Mouse (Mus musculus): ENCODE data around the gene Rab32. TPM values are rescaled to one million over a fixed set of nuclear protein-coding genes. Genes with fewer than 3 reads are reported as not detected.

Rab32 gene
- polyA plus RNA-seq, 2 experiments, result 16.9 to 34.9 TPM

DNA sequence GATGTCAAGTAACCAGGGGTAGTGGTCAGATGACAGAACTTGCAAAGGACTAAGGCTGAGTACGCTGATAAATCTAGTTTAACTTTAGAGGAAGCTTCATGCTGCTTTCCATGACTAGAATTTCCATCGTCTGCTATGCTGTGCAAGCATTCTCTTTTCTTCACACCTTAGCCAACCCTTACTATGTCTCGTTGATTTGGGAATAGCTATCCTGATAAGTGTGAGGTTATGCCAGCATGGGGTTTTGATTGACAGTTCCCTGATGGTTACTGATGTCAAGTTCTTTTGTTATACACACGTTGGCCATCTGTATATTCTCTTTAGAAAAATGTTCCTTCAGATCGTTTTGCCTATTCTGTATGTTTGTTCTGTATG lies 259 bp upstream of the Rab32 start:
- H3K9me3 ChIP-seq (ENCODE audit: control insufficient read depth, low read length), result no peaks in the 10 kb centered on the region
- peak overlapping the region; percentile 69 for H3K4me3 ChIP-seq (replicated peaks; ENCODE audit: low read length)
- no peak overlapping the region for H3K27ac ChIP-seq (replicated peaks; ENCODE audit: low read depth, low read length)
- peak overlapping the region; percentile 86 for H3K4me2 ChIP-seq (replicated peaks; ENCODE audit: low read depth, low read length, severe bottlenecking)
- WGBS, result 43% methylated on average over 5 of the region's 5 CpGs
- H3K9ac ChIP-seq (ENCODE audit: low read depth, low read length, severe bottlenecking), result 0 out of 2 replicates have a peak overlapping the region, but pooled peaks have one; percentile 74
- ATAC-seq (ENCODE audit: low FRiP score, low read depth), result no peak
- H3K36me3 ChIP-seq (ENCODE audit: control insufficient read depth, insufficient read depth, low read length), result no peaks in the 10 kb centered on the region
- no peaks in the 10 kb centered on the region for H3K27me3 ChIP-seq (ENCODE audit: control insufficient read depth, insufficient read depth, low read length)
- no peak for DNase-seq (ENCODE audit: low spot score)
- TF ChIP-seq POLR2A (IDR thresholded peaks at IDR 0.05; ENCODE audit: borderline replicate concordance, extremely low read depth, insufficient read depth, insufficient read length), result no peak
- H3K4me1 ChIP-seq (ENCODE audit: control insufficient read depth, insufficient read depth, low read length), result peaks cover 11% of the 10 kb centered on the region

GRCm38 (mm10) chr10:10557085-10557484 lies 980 bp downstream of the Rab32 start:
- 3% methylated on average over 8 of the region's 8 CpGs for WGBS
- ATAC-seq (ENCODE audit: low FRiP score, low read depth), result peak; percentile 77
- no peaks in the 10 kb centered on the region for H3K36me3 ChIP-seq (ENCODE audit: control insufficient read depth, insufficient read depth, low read length)
- no peaks in the 10 kb centered on the region for H3K27me3 ChIP-seq (ENCODE audit: control insufficient read depth, insufficient read depth, low read length)
- H3K4me3 ChIP-seq (replicated peaks; ENCODE audit: low read length), result peak overlapping the region; percentile 69
- H3K27ac ChIP-seq (replicated peaks; ENCODE audit: low read depth, low read length), result peak overlapping the region; percentile 40
- peaks cover 11% of the 10 kb centered on the region for H3K4me1 ChIP-seq (ENCODE audit: control insufficient read depth, insufficient read depth, low read length)
- H3K9me3 ChIP-seq (ENCODE audit: control insufficient read depth, low read length), result no peaks in the 10 kb centered on the region
- H3K4me2 ChIP-seq (replicated peaks; ENCODE audit: low read depth, low read length, severe bottlenecking), result peak overlapping the region; percentile 86
- no peak for TF ChIP-seq POLR2A (IDR thresholded peaks at IDR 0.05; ENCODE audit: borderline replicate concordance, extremely low read depth, insufficient read depth, insufficient read length)
- peak; percentile 79 for DNase-seq (ENCODE audit: low spot score)
- H3K9ac ChIP-seq (ENCODE audit: low read depth, low read length, severe bottlenecking), result peak overlapping the region; percentile 74

GRCm38 (mm10) chr10:10555676-10556075 lies 2.4 kb downstream of the Rab32 start:
- Histone ChIP-seq H3K4me2 (replicated peaks; ENCODE audit: low read depth, low read length, severe bottlenecking) (no peak overlapping the region), H3K4me3 (replicated peaks; ENCODE audit: low read length) (no peak overlapping the region), H3K9me3 (ENCODE audit: control insufficient read depth, low read length) (no peaks in the 10 kb centered on the region), H3K4me1 (ENCODE audit: control insufficient read depth, insufficient read depth, low read length) (peaks cover 11% of the 10 kb centered on the region), H3K27me3 (ENCODE audit: control insufficient read depth, insufficient read depth, low read length) (no peaks in the 10 kb centered on the region), H3K9ac (ENCODE audit: low read depth, low read length, severe bottlenecking) (no peak overlapping the region), H3K36me3 (ENCODE audit: control insufficient read depth, insufficient read depth, low read length) (no peaks in the 10 kb centered on the region), H3K27ac (replicated peaks; ENCODE audit: low read depth, low read length) (no peak overlapping the region)
- no peak for TF ChIP-seq POLR2A (IDR thresholded peaks at IDR 0.05; ENCODE audit: borderline replicate concordance, extremely low read depth, insufficient read depth, insufficient read length)
- DNase-seq (ENCODE audit: low spot score) (no peak), ATAC-seq (ENCODE audit: low FRiP score, low read depth) (no peak)
- WGBS, result 75% methylated on average over 3 of the region's 3 CpGs

DNA sequence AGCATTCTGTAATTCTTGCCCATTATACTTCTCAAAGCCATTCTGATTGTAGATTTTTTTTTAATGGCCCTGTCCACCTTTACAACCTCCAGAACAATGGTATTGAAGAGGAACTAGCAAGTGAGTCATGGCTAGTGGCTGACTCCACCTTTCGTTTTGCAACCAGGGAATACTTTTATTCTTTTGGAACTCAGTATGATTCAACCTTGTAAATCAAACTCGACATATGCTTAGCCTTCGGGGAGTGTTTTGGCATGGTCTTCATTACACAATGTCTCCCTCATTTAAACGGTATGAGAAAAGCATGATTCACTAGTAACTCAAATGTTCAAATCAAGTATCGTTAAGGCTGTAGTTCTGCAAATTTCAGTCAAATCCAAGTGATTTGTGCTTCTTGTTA lies 2.8 kb downstream of the Rab32 start:
- WGBS, result 51% methylated on average over 5 of the region's 5 CpGs
- no peak for TF ChIP-seq POLR2A (IDR thresholded peaks at IDR 0.05; ENCODE audit: borderline replicate concordance, extremely low read depth, insufficient read depth, insufficient read length)
- no peaks in the 10 kb centered on the region for H3K27me3 ChIP-seq (ENCODE audit: control insufficient read depth, insufficient read depth, low read length)
- no peak overlapping the region for H3K4me2 ChIP-seq (replicated peaks; ENCODE audit: low read depth, low read length, severe bottlenecking)
- peak; percentile 68 for DNase-seq (ENCODE audit: low spot score)
- peaks cover 11% of the 10 kb centered on the region for H3K4me1 ChIP-seq (ENCODE audit: control insufficient read depth, insufficient read depth, low read length)
- ATAC-seq (ENCODE audit: low FRiP score, low read depth), result no peak
- no peak overlapping the region for H3K9ac ChIP-seq (ENCODE audit: low read depth, low read length, severe bottlenecking)
- H3K27ac ChIP-seq (replicated peaks; ENCODE audit: low read depth, low read length), result no peak overlapping the region
- no peak overlapping the region for H3K4me3 ChIP-seq (replicated peaks; ENCODE audit: low read length)
- H3K9me3 ChIP-seq (ENCODE audit: control insufficient read depth, low read length), result no peaks in the 10 kb centered on the region
- no peaks in the 10 kb centered on the region for H3K36me3 ChIP-seq (ENCODE audit: control insufficient read depth, insufficient read depth, low read length)

DNA sequence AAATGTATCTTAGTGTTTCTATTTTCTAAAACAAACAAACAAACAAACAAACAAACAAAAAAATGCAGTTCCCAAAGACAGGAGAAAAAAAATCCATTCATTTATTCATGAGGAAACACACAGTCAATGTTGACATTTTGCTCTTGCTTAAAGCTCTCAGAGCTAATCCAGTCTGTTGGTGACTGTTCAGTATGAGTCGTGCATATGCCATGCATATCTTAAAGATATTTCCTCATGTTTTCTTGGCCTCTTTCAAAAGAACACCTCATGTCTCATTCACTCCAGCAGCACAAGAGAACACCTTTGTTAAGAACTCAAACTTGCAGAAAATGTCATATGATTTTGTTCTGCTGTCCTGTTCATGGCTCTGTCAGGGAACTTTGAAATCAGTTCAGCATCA lies 7.9 kb downstream of the Rab32 start:
- no peak for DNase-seq (ENCODE audit: low spot score)
- Histone ChIP-seq H3K36me3 (ENCODE audit: control insufficient read depth, insufficient read depth, low read length) (peaks cover 5% of the 10 kb centered on the region; the same call in 1 of the 2 replicates), H3K27ac (replicated peaks; ENCODE audit: low read depth, low read length) (no peak overlapping the region), H3K9me3 (ENCODE audit: control insufficient read depth, low read length) (no peaks in the 10 kb centered on the region), H3K27me3 (ENCODE audit: control insufficient read depth, insufficient read depth, low read length) (no peaks in the 10 kb centered on the region), H3K4me2 (replicated peaks; ENCODE audit: low read depth, low read length, severe bottlenecking) (no peak overlapping the region), H3K9ac (ENCODE audit: low read depth, low read length, severe bottlenecking) (no peak overlapping the region), H3K4me3 (replicated peaks; ENCODE audit: low read length) (no peak overlapping the region), H3K4me1 (ENCODE audit: control insufficient read depth, insufficient read depth, low read length) (0 out of 2 replicates have a peak, but pooled peaks cover under 1% of the 10 kb centered on the region)
- no peak for ATAC-seq (ENCODE audit: low FRiP score, low read depth)
- TF ChIP-seq POLR2A (IDR thresholded peaks at IDR 0.05; ENCODE audit: borderline replicate concordance, extremely low read depth, insufficient read depth, insufficient read length), result no peak
- 80% methylated on average over 1 of the region's 1 CpGs for WGBS

DNA sequence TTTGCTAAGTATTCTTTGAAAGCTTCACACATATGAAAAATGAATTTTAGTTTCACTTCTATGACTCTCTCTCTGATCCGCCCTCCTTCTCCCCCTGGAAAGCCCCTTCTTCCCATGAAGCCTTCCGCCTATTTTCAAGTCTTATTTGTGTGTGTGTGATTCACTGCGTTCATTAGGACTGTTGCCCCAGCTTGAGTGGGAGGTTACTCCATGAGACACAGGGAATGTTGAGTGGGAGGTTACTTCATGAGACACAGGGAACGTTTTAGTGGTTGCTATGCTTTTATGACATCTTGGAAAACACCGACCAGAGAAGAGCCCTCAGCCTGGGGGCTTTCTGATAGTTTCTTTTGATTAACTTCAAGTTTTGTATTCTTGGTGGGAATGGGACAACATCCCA lies 11.4 kb downstream of the Rab32 start:
- TF ChIP-seq POLR2A (IDR thresholded peaks at IDR 0.05; ENCODE audit: borderline replicate concordance, extremely low read depth, insufficient read depth, insufficient read length), result no peak
- no peaks in the 10 kb centered on the region for H3K4me1 ChIP-seq (ENCODE audit: control insufficient read depth, insufficient read depth, low read length)
- ATAC-seq (ENCODE audit: low FRiP score, low read depth) (no peak), DNase-seq (ENCODE audit: low spot score) (no peak)
- no peak overlapping the region for H3K9ac ChIP-seq (ENCODE audit: low read depth, low read length, severe bottlenecking)
- H3K27me3 ChIP-seq (ENCODE audit: control insufficient read depth, insufficient read depth, low read length), result no peaks in the 10 kb centered on the region
- no peaks in the 10 kb centered on the region for H3K9me3 ChIP-seq (ENCODE audit: control insufficient read depth, low read length)
- H3K27ac ChIP-seq (replicated peaks; ENCODE audit: low read depth, low read length), result no peak overlapping the region
- H3K36me3 ChIP-seq (ENCODE audit: control insufficient read depth, insufficient read depth, low read length), result peaks cover 5% of the 10 kb centered on the region; the same call in 1 of the 2 replicates
- 65% methylated on average over 5 of the region's 5 CpGs for WGBS
- no peak overlapping the region for H3K4me3 ChIP-seq (replicated peaks; ENCODE audit: low read length)
- H3K4me2 ChIP-seq (replicated peaks; ENCODE audit: low read depth, low read length, severe bottlenecking), result no peak overlapping the region

Data from limb, embryonic 14.5 days (tissue).